ENCODE assay signal across 10 mouse cellular contexts in the genomic region with DNA sequence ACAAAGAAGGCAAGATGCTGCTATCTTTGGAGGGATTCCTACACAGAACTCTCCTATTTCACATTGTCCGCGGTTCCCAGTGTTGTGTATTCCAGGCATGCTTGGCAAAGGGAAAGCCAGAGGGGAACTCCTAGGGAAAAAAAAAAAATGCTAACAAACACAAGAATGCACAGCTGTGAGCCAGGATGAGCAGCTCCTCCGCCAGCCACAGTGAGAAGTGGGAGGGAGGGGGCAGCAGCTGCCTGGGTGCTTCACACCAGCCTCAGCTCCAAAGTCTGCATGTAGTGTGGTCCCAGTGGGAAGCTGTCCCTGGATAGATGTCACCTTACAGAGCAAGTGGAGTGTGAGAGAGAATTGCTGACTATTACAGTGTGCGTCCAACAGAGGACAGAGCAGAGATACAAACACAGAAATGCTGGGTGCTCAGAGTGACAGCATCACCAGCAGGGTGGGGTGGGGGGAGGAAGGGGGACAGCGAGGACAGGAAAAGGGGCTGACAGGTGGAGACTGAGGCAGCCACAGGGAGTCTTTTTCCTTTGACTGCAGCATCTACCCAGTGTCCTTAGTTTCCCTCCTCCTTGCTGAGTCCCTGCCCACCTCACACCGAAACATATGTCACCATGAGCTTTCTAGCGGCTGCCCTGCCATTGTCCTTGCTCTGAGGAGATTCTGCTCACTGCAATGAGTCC. TPM values are rescaled to one million over a fixed set of nuclear protein-coding genes. Genes with fewer than 3 reads are reported as not detected.
A peak's percentile ranks its signal among the peaks of the same experiment; 100 is the strongest.
DNase-seq lines count a peak whose midpoint lies in the region; ATAC-seq lines count a peak whose summit lies in the region.
"Had no signal": no experiment of that assay in that cellular context is flagged by ENCODE, and none has a peak within 500 bp of the region (broad histone marks: within the 10 kb centered on the region; RNA-seq: fewer than 3 reads in every experiment).

No protein-coding gene starts in this region.

- 0 out of 2 replicates have a peak, but pooled peaks cover 2% of the 10 kb centered on the region for H3K36me3 ChIP-seq in midbrain, embryonic 16.5 days (ENCODE audit: control insufficient read depth, insufficient read depth, low read length)
- H3K36me3 ChIP-seq: liver, embryonic 13.5 days had no signal

- no peak overlapping the region for H3K4me3 ChIP-seq in midbrain, embryonic 16.5 days (ENCODE audit: low read depth, low read length)
- H3K4me3 ChIP-seq: liver, embryonic 13.5 days had no signal

- DNase-seq in frontal cortex, adult 2 months (ENCODE audit: extremely low spot score in 1 of 2, low spot score in 1 of 2) = peak; percentile 40 to 72
- DNase-seq in frontal cortex, postnatal 14 days (ENCODE audit: low spot score in 2 of 2) = no peak
- peak; percentile 36 to 42 for DNase-seq in thymus, postnatal 10 days (ENCODE audit: low spot score in 2 of 2)
- DNase-seq in thymus, postnatal 0 days (ENCODE audit: low spot score) = no peak
- no peak for DNase-seq in adrenal gland, postnatal 10 days
- no peak for DNase-seq in ovary, postnatal 36 days (ENCODE audit: low spot score)
- DNase-seq in adrenal gland, adult (ENCODE audit: inconsistent age in 2 of 2, low spot score in 1 of 2) = no peak
- DNase-seq: liver, embryonic 13.5 days had no signal

- peak; percentile 7; the same call in 1 of the 2 replicates for ATAC-seq in midbrain, embryonic 16.5 days

- H3K4me2 ChIP-seq in midbrain, embryonic 16.5 days (ENCODE audit: low read length) = no peak overlapping the region
- H3K4me2 ChIP-seq: liver, embryonic 13.5 days had no signal

- no peaks in the 10 kb centered on the region for H3K9me3 ChIP-seq in midbrain, embryonic 16.5 days (replicated peaks; ENCODE audit: control insufficient read depth, low read length, poor library complexity, severe bottlenecking)
- H3K9me3 ChIP-seq: liver, embryonic 13.5 days had no signal

- 0 out of 2 replicates have a peak overlapping the region, but pooled peaks have one; percentile 23 for H3K9ac ChIP-seq in midbrain, embryonic 16.5 days (ENCODE audit: low read depth, low read length)
- H3K9ac ChIP-seq: liver, embryonic 13.5 days had no signal

- H3K27ac ChIP-seq in midbrain, embryonic 16.5 days (ENCODE audit: low read length) = no peak overlapping the region
- H3K27ac ChIP-seq: liver, embryonic 13.5 days had no signal

- WGBS in midbrain, embryonic 16.5 days = 24% methylated on average over 7 of the region's 7 CpGs

- H3K4me1 ChIP-seq in midbrain, embryonic 16.5 days (ENCODE audit: control insufficient read depth, insufficient read depth, low read length) = peaks cover 3% of the 10 kb centered on the region
- H3K4me1 ChIP-seq: liver, embryonic 13.5 days had no signal

- no peaks in the 10 kb centered on the region for H3K27me3 ChIP-seq in midbrain, embryonic 16.5 days (ENCODE audit: control insufficient read depth, insufficient read depth, low read depth, low read length)

RNA-seq across cellular contexts. Expression of gene Lingo4, which starts 6.2 kb away (rescaled TPM):
- polyA plus RNA-seq in frontal cortex, adult 2 months (2012; rRNA removed) = 0.40 and 0.55 TPM in 2 replicates
- 8.2 and 14.0 TPM in 2 replicates for polyA plus RNA-seq in thymus, postnatal 0 days (2015; fragmentation: Nextera tagmentation; extraction: Ambion mirVana)
- 1.2 and 1.6 TPM in 2 replicates for polyA plus RNA-seq in midbrain, embryonic 16.5 days (2015; fragmentation: Nextera tagmentation; extraction: Ambion mirVana)
- total RNA-seq in adrenal gland, postnatal 10 days (2021) = 1 to 10 TPM in 1 of 2 experiments, under 1 TPM in 1; 0.99 to 1.0 TPM

RNA-seq across cellular contexts. Expression of gene Tdrkh, which starts 8.6 kb away (rescaled TPM):
- 15.5 and 17.0 TPM in 2 replicates for polyA plus RNA-seq in frontal cortex, adult 2 months (2012; rRNA removed)
- 34.3 and 39.1 TPM in 2 replicates for polyA plus RNA-seq in thymus, postnatal 0 days (2015; fragmentation: Nextera tagmentation; extraction: Ambion mirVana)
- 50.7 and 54.9 TPM in 2 replicates for polyA plus RNA-seq in midbrain, embryonic 16.5 days (2015; fragmentation: Nextera tagmentation; extraction: Ambion mirVana)
- 10 to 100 TPM in 1 of 2 experiments, 1 to 10 TPM in 1; 9.7 to 12.1 TPM for total RNA-seq in adrenal gland, postnatal 10 days (2021)

RNA-seq across cellular contexts. Expression of gene Rorc, which starts 31.9 kb away (rescaled TPM):
- 0.95 and 1.1 TPM in 2 replicates for polyA plus RNA-seq in frontal cortex, adult 2 months (2012; rRNA removed)
- polyA plus RNA-seq in thymus, postnatal 0 days (2015; fragmentation: Nextera tagmentation; extraction: Ambion mirVana) = 170 and 185 TPM in 2 replicates
- polyA plus RNA-seq in midbrain, embryonic 16.5 days (2015; fragmentation: Nextera tagmentation; extraction: Ambion mirVana) = 0.49 and 0.62 TPM in 2 replicates
- 10 to 100 TPM; 28.0 to 35.6 TPM for total RNA-seq in adrenal gland, postnatal 10 days (2021)

RNA-seq across cellular contexts. Expression of gene Mrpl9, which starts 38.6 kb away (rescaled TPM):
- 49.4 and 52.5 TPM in 2 replicates for polyA plus RNA-seq in frontal cortex, adult 2 months (2012; rRNA removed)
- polyA plus RNA-seq in thymus, postnatal 0 days (2015; fragmentation: Nextera tagmentation; extraction: Ambion mirVana) = 63.5 and 73.6 TPM in 2 replicates
- 55.1 and 56.5 TPM in 2 replicates for polyA plus RNA-seq in midbrain, embryonic 16.5 days (2015; fragmentation: Nextera tagmentation; extraction: Ambion mirVana)
- 10 to 100 TPM; 94.5 to 97.7 TPM for total RNA-seq in adrenal gland, postnatal 10 days (2021)

RNA-seq across cellular contexts. Expression of gene Oaz3, which starts 39.2 kb away (rescaled TPM):
- polyA plus RNA-seq in frontal cortex, adult 2 months (2012; rRNA removed) = 0.19 and 0.28 TPM in 2 replicates
- 0.37 and 0.95 TPM in 2 replicates for polyA plus RNA-seq in thymus, postnatal 0 days (2015; fragmentation: Nextera tagmentation; extraction: Ambion mirVana)
- polyA plus RNA-seq in midbrain, embryonic 16.5 days (2015; fragmentation: Nextera tagmentation; extraction: Ambion mirVana) = 1.5 TPM in 2 replicates
- 1 to 10 TPM in 1 of 2 experiments, not detected in 1; 1.1 TPM for total RNA-seq in adrenal gland, postnatal 10 days (2021)
- total RNA-seq: heart, postnatal 25 days had no signal

Comparison
In these comparisons a context has a peak if more than half of its experiments do, and no peak if none do; other contexts are left out.
1. DNase-seq: peak in frontal cortex, adult 2 months (2 of 2) and thymus, postnatal 10 days (2 of 2); none in frontal cortex, postnatal 14 days (0 of 2), thymus, postnatal 0 days (single experiment), adrenal gland, postnatal 10 days (single experiment), ovary, postnatal 36 days (single experiment) and adrenal gland, adult (0 of 2).
2. RNA of gene Rorc, which starts 31.9 kb away (polyA plus RNA-seq): 170 to 185 TPM in thymus, postnatal 0 days; 0.95 to 1.1 TPM in frontal cortex, adult 2 months and 0.49 to 0.62 TPM in midbrain, embryonic 16.5 days; every median in the first group is over 10 times any median in the second.